Mouse (Mus musculus): ENCODE data around the gene D430041D05Rik. TPM values are rescaled to one million over a fixed set of nuclear protein-coding genes. Genes with fewer than 3 reads are reported as not detected.

The D430041D05Rik gene
- polyA plus RNA-seq, 1 experiment from 2014 or later, result not detected

DNA sequence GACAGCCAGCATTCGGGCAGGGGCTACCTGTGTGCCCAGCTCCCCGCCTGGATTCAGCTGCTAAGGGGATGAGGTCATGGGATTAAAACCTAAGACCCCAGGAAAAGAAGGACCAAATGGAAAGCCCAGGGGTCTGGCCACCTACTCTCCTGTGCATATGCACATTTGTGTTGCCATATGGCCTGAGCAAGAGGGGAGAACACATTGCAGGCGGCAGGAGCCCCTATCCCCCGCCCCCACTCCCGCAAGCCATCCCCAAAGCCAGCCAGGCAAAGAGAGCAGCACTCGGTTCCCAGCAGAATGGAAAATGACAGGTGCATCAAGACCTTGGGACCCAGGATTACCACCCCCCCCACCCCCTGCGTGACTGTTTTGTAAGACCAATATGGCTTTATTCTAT, 31.5 kb downstream of the D430041D05Rik start:
- 19% methylated on average over 7 of the region's 7 CpGs for WGBS (ENCODE audit: insufficient replicate concordance)
- no peak overlapping the region for H3K9ac ChIP-seq

DNA sequence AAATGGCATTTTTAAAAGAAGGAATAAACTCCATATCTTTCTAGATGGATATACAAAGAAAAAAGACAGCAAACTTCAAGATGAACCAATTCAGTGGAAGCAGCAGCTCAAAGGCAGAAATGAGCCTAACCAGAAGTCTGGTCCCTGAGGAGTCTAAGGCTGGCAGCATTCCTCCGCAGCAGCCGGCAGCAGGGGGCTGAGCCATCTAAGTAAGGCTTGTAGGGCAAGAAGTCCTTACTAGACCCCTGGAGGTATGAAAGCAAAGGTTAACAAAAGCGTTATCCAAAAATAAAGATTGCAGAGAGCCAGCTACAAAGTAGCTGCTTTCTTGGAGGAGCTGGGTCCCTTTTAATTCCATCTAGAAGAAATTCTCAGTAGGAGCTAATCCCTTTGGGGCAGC, 32.0 kb downstream of the D430041D05Rik start:
- Histone ChIP-seq H3K4me1 (replicated peaks) (no peaks in the 10 kb centered on the region), H3K36me3 (replicated peaks) (no peaks in the 10 kb centered on the region), H3K4me2 (no peak overlapping the region), H3K4me3 (replicated peaks) (no peak overlapping the region), H3K9me3 (replicated peaks) (no peaks in the 10 kb centered on the region), H3K27ac (replicated peaks) (no peak overlapping the region), H3K27me3 (peaks cover 7% of the 10 kb centered on the region; the same call in 1 of the 2 replicates), H3K9ac (no peak overlapping the region)
- 35% methylated on average over 3 of the region's 3 CpGs for WGBS (ENCODE audit: insufficient replicate concordance)
- no peak for ATAC-seq (ENCODE audit: insufficient read depth)

More for the DNA sequence above, 31.5 kb downstream of the D430041D05Rik start:
- Histone ChIP-seq H3K4me2 (no peak overlapping the region), H3K36me3 (replicated peaks) (no peaks in the 10 kb centered on the region), H3K9me3 (replicated peaks) (no peaks in the 10 kb centered on the region), H3K4me1 (replicated peaks) (no peaks in the 10 kb centered on the region), H3K27me3 (peaks cover 7% of the 10 kb centered on the region; the same call in 1 of the 2 replicates), H3K4me3 (replicated peaks) (no peak overlapping the region), H3K27ac (replicated peaks) (no peak overlapping the region)
- ATAC-seq (ENCODE audit: insufficient read depth), result no peak

DNA sequence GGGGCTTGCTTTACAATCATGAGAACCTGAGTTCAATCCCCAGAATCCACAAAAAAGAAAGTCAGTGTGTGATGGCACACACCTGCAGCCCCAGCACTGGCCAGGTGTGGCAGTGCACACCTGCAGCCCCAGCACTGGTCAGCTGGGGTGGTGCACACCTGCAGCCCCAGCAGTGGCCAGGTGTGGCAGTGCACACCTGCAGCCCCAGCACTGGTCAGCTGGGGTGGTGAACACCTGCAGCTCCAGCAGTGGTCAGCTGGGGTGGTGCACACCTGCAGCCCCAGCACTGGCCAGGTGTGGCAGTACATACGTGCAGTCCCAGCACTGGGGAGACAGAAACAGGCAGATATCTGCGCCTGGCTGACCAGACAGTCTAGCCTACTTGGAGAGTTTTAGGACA, 32.8 kb downstream of the D430041D05Rik start:
- no peak for ATAC-seq (ENCODE audit: insufficient read depth)
- Histone ChIP-seq H3K4me1 (replicated peaks) (no peaks in the 10 kb centered on the region), H3K27ac (replicated peaks) (no peak overlapping the region), H3K36me3 (replicated peaks) (no peaks in the 10 kb centered on the region), H3K4me3 (replicated peaks) (no peak overlapping the region), H3K9me3 (replicated peaks) (no peaks in the 10 kb centered on the region), H3K9ac (no peak overlapping the region), H3K27me3 (peaks cover 7% of the 10 kb centered on the region; the same call in 1 of the 2 replicates), H3K4me2 (no peak overlapping the region)
- WGBS (ENCODE audit: insufficient replicate concordance), result 48% methylated on average over 2 of the region's 2 CpGs

DNA sequence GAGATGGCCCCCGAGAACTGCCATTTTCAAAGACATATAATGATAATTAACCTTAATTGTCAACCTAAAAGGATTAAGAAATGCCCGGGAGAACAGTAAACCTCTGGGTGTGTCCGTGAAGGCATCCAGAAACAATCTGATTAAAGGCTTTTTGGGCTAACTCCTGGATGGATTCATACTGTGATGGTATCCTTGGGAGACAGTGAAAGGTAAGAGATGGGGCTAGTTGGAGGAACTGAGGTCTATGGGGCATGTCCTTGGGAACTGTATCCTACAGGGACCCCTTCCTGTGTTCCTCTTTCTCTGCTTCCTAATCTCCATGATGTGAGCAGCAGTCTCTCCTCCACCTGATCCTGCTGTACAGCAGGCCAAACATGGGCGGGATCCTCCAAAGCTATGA, 38.7 kb downstream of the D430041D05Rik start:
- 59% methylated on average over 4 of the region's 4 CpGs for WGBS (ENCODE audit: insufficient replicate concordance)
- H3K27ac ChIP-seq (replicated peaks), result no peak overlapping the region
- no peak for ATAC-seq (ENCODE audit: insufficient read depth)

DNA sequence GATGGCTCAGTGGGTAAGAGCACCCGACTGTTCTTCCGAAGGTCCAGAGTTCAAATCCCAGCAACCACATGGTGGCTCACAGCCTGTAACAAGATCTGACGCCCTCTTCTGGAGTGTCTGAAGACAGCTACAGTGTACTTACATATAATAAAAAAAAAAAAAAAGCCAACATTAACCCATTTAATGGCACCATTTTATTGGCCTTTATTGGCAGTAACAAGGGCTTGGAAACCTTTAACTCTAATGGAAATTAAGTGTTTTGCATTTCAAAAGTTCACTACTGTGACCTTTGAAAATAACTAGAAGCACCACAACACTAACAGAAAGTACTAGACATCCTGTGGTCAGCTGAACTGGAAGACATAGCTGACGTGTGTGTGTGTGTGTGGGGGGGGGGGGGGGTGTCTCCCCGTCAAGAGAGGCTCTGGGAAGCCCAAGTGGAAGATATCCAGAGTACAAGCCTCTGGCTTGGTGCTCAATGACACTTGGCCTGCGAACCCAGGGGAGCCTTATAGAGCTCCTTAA, 39.1 kb downstream of the D430041D05Rik start:
- Histone ChIP-seq H3K4me3 (replicated peaks) (no peak overlapping the region), H3K4me1 (replicated peaks) (no peaks in the 10 kb centered on the region), H3K36me3 (replicated peaks) (no peaks in the 10 kb centered on the region), H3K27ac (replicated peaks) (no peak overlapping the region), H3K9me3 (replicated peaks) (no peaks in the 10 kb centered on the region), H3K4me2 (no peak overlapping the region), H3K9ac (no peak overlapping the region), H3K27me3 (no peaks in the 10 kb centered on the region)
- WGBS (ENCODE audit: insufficient replicate concordance), result 41% methylated on average over 6 of the region's 6 CpGs
- ATAC-seq (ENCODE audit: insufficient read depth), result no peak

More for the DNA sequence above, 38.7 kb downstream of the D430041D05Rik start:
- Histone ChIP-seq H3K4me2 (no peak overlapping the region), H3K9ac (no peak overlapping the region), H3K27me3 (no peaks in the 10 kb centered on the region), H3K4me1 (replicated peaks) (no peaks in the 10 kb centered on the region), H3K36me3 (replicated peaks) (no peaks in the 10 kb centered on the region), H3K9me3 (replicated peaks) (no peaks in the 10 kb centered on the region), H3K4me3 (replicated peaks) (no peak overlapping the region)

DNA sequence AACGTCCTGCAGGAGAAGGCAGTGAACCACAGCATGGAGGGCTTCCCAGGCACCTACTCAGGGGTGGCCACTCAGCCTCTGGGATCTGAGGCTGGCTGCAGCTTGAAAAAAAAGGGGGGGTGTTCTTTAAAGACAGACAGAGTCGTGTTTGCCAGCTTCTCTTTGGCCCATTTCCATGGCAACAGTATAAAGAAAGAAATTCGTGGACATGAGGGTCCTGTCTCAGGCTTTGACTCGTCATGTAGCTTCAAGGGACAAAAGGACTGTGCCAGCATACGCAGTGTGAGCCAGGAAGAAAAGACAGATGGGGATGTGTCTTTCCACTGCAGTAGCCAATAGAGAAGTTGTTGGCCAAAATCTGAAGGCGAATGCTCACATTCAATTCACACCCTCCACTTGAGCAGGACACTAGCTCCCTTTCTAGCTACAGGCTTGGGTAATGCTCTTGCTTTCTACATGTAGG, 42.9 kb downstream of the D430041D05Rik start:
- no peaks in the 10 kb centered on the region for H3K4me1 ChIP-seq (replicated peaks)
- no peak overlapping the region for H3K9ac ChIP-seq
- no peak for ATAC-seq (ENCODE audit: insufficient read depth)
- no peak overlapping the region for H3K27ac ChIP-seq (replicated peaks)
- H3K4me3 ChIP-seq (replicated peaks), result no peak overlapping the region
- H3K4me2 ChIP-seq, result no peak overlapping the region
- H3K27me3 ChIP-seq, result no peaks in the 10 kb centered on the region
- 45% methylated on average over 6 of the region's 6 CpGs for WGBS (ENCODE audit: insufficient replicate concordance)
- H3K36me3 ChIP-seq (replicated peaks), result no peaks in the 10 kb centered on the region
- H3K9me3 ChIP-seq (replicated peaks), result no peaks in the 10 kb centered on the region

DNA sequence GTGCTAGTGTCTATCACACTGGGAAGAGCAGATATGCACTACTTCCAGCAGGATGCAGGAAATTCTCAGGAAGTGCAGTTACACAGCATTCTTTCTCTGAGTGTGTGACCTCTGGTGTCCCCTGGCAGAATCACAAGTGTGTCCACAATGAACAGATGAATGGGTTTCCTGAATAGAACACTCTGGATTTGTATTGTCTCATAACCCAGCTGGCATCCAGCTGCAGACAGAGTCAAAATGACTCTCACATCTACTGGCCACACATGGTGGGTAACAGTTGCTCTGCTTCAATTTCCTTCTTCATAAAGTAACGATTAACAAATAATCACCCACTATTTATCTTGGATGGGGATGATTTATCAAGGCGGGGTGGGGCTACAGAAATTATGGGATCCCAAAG, 43.5 kb downstream of the D430041D05Rik start:
- no peak for ATAC-seq (ENCODE audit: insufficient read depth)

DNA sequence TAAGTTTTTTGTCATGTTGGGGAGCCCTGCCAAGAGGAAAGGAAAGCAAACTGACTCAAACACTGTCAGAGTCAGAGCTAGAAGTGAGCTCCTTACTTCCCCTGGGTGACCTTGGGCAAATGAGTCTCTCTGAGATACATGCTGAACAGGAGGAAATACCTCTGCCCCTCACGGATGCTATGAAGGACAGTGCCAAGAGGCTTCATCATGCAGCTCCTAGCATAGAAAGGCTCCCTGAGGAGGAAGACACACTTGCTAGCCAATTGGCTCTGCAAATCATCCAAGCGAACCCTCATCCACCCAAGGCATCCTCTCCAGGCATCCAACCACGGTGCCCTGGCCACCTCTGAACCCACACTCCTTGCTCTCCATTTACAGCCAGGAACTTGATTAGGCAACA, 51.5 kb downstream of the D430041D05Rik start:
- no peak overlapping the region for H3K4me3 ChIP-seq (replicated peaks)
- no peaks in the 10 kb centered on the region for H3K4me1 ChIP-seq (replicated peaks)
- H3K27me3 ChIP-seq, result no peaks in the 10 kb centered on the region
- no peak overlapping the region for H3K9ac ChIP-seq
- ATAC-seq (ENCODE audit: insufficient read depth), result no peak
- no peak overlapping the region for H3K27ac ChIP-seq (replicated peaks)
- no peaks in the 10 kb centered on the region for H3K36me3 ChIP-seq (replicated peaks)
- WGBS (ENCODE audit: insufficient replicate concordance), result 43% methylated on average over 3 of the region's 3 CpGs
- no peak overlapping the region for H3K4me2 ChIP-seq
- H3K9me3 ChIP-seq (replicated peaks), result no peaks in the 10 kb centered on the region

More for the DNA sequence above, 43.5 kb downstream of the D430041D05Rik start:
- Histone ChIP-seq H3K9ac (no peak overlapping the region), H3K4me1 (replicated peaks) (no peaks in the 10 kb centered on the region), H3K9me3 (replicated peaks) (no peaks in the 10 kb centered on the region), H3K4me2 (no peak overlapping the region), H3K27me3 (no peaks in the 10 kb centered on the region), H3K4me3 (replicated peaks) (no peak overlapping the region), H3K27ac (replicated peaks) (no peak overlapping the region), H3K36me3 (replicated peaks) (no peaks in the 10 kb centered on the region)
- WGBS (ENCODE audit: insufficient replicate concordance), result 59% methylated on average over 2 of the region's 2 CpGs

DNA sequence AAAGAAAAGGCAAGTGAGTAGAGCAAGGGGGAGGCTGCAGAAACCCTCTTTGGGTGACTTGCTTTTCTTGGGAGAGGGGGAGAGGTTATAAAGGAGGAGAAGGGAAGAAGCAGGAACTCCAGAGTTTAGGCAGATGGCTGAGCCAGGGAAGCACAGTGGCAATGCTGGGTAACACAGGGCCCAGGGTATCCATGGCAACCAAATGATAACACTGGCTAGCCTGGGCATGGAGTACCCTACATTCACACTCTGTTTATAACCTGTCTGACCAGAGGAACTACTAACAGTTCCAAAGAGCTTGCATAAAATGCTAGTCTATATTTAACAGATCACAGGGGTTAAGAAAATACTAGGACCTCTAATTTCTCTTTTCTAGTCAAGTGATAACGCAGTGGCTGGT, 51.9 kb downstream of the D430041D05Rik start:
- H3K27me3 ChIP-seq, result no peaks in the 10 kb centered on the region
- H3K9ac ChIP-seq, result no peak overlapping the region
- WGBS (ENCODE audit: insufficient replicate concordance), result 73% methylated on average over 1 of the region's 1 CpGs
- H3K36me3 ChIP-seq (replicated peaks), result no peaks in the 10 kb centered on the region
- no peaks in the 10 kb centered on the region for H3K4me1 ChIP-seq (replicated peaks)
- ATAC-seq (ENCODE audit: insufficient read depth), result no peak
- no peaks in the 10 kb centered on the region for H3K9me3 ChIP-seq (replicated peaks)
- no peak overlapping the region for H3K4me2 ChIP-seq
- H3K4me3 ChIP-seq (replicated peaks), result no peak overlapping the region
- H3K27ac ChIP-seq (replicated peaks), result no peak overlapping the region

DNA sequence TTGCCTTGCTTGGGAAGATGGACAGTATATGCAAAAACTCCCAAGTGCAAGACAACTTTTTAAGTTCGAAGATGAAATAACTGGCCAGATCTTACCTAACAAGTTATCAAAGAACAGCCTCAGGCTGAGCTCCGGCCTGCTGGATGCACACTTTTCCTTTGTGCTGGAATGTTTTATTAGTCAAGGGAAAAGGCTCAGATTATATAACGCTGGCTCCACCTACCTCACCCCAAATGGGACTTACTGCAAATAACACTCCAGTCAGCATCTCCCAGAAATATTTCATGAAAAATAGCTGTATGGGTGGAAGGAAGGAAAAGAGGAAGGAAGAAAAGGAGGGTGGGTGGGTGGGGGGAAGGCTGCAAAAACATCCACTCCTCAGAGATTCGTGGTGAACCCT, 54.3 kb downstream of the D430041D05Rik start:
- Histone ChIP-seq H3K9ac (no peak overlapping the region), H3K4me1 (replicated peaks) (no peaks in the 10 kb centered on the region), H3K36me3 (replicated peaks) (no peaks in the 10 kb centered on the region), H3K4me2 (no peak overlapping the region), H3K27me3 (no peaks in the 10 kb centered on the region), H3K4me3 (replicated peaks) (no peak overlapping the region), H3K9me3 (replicated peaks) (no peaks in the 10 kb centered on the region), H3K27ac (replicated peaks) (no peak overlapping the region)
- 50% methylated on average over 4 of the region's 4 CpGs for WGBS (ENCODE audit: insufficient replicate concordance)
- no peak for ATAC-seq (ENCODE audit: insufficient read depth)

DNA sequence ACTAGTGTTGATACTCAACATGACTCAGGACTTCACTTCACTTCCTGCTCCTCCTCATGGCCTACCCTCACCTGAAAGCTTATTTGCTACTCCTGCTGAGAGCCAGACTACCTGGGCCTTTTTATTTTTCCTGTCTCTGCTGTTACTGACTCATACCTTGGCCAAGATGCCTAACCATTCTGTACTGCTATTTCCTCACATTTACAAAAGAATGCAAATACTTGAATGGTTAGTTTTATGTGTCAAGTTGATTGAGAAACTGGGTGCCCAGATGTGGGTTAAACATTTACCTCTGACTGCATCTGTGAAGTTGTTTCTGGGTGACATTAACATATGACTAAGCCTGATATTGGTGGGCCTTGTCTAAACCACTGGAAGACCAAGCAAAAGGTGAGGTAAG, 56.7 kb downstream of the D430041D05Rik start:
- Histone ChIP-seq H3K27me3 (no peaks in the 10 kb centered on the region), H3K27ac (replicated peaks) (no peak overlapping the region), H3K9ac (no peak overlapping the region), H3K4me1 (replicated peaks) (no peaks in the 10 kb centered on the region), H3K9me3 (replicated peaks) (no peaks in the 10 kb centered on the region), H3K4me2 (no peak overlapping the region), H3K36me3 (replicated peaks) (no peaks in the 10 kb centered on the region), H3K4me3 (replicated peaks) (no peak overlapping the region)
- ATAC-seq (ENCODE audit: insufficient read depth), result no peak

DNA sequence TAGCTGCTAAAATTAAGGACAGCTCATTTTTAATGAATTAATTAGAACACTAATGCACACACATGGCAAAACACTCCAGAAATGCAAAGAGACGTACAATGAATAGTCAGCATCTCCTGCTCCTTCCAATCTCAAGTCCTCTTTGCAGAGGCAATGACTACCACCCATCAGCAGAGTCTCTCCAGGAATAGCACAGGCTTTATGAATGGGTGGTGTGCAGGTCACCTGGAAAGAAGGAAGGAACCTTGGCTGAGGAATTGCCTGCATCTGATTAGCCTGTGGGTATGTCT, 58.7 kb downstream of the D430041D05Rik start:
- 75% methylated on average over 1 of the region's 1 CpGs for WGBS (ENCODE audit: insufficient replicate concordance)
- ATAC-seq (ENCODE audit: insufficient read depth), result no peak

More for the DNA sequence above, 58.7 kb downstream of the D430041D05Rik start:
- H3K36me3 ChIP-seq (replicated peaks), result no peaks in the 10 kb centered on the region
- no peak overlapping the region for H3K9ac ChIP-seq
- no peak overlapping the region for H3K4me2 ChIP-seq
- no peaks in the 10 kb centered on the region for H3K4me1 ChIP-seq (replicated peaks)
- H3K27me3 ChIP-seq, result no peaks in the 10 kb centered on the region
- no peak overlapping the region for H3K4me3 ChIP-seq (replicated peaks)
- no peak overlapping the region for H3K27ac ChIP-seq (replicated peaks)
- H3K9me3 ChIP-seq (replicated peaks), result no peaks in the 10 kb centered on the region

Measured in liver, embryonic 15.5 days (tissue).